Mouse (Mus musculus) erythroblast, embryonic 14.5 days (primary cell): ENCODE data around the gene Nr1h4.

Source experiments
- GATA1 ChIP-seq: IDR thresholded peaks from 2 replicates; pipeline ENCODE4 v1.6.1; 2012; ENCODE audit warnings: low read length, inconsistent platforms, mixed read lengths
- TAL1 ChIP-seq: IDR thresholded peaks from 3 replicates; pipeline ENCODE4 v1.6.1; 2012; ENCODE audit warnings: low read length, inconsistent platforms, mixed read lengths

GRCm38 (mm10) chr10:89415478-89415877, 117.9 kb downstream of the Nr1h4 start:
- TF ChIP-seq TAL1 (no peak), GATA1 (no peak)
